Mouse (Mus musculus) neural tube, embryonic 12.5 days (tissue): Measurements from ENCODE around the gene Slc7a10. TPM values are rescaled to one million over a fixed set of nuclear protein-coding genes. Genes with fewer than 3 reads are reported as not detected.
A peak's percentile ranks its signal among the peaks of the same experiment; 100 is the strongest.
"Not testable (repeated sequence)": the region's sequence is repeated elsewhere in the genome, so short reads cannot be mapped to it uniquely, and the experiment has no call there.

Experiments
- ATAC-seq: fragments of 200-750 bp; cut with Nextera tagmentation; 2 replicates; pipeline ENCODE4 v1.8.0; 2017; ENCODE audit warnings: low read depth, mild to moderate bottlenecking, moderate TSS enrichment, moderate library complexity; ENCODE audit not compliant: low FRiP score
- H3K27ac ChIP-seq: fragments of 300-500 bp; sonication (generic); 2 replicates; pipeline ENCODE4 v1.5.1; 2016
- H3K27me3 ChIP-seq: fragments of 300-500 bp; sonication (generic); replicated peaks from 2 replicates; pipeline ENCODE4 v1.6.1; 2016; ENCODE audit warnings: mild to moderate bottlenecking
- H3K36me3 ChIP-seq: fragments of 300-500 bp; sonication (generic); 2 replicates; pipeline ENCODE4 v1.6.1; 2016; ENCODE audit warnings: mild to moderate bottlenecking
- H3K4me1 ChIP-seq: fragments of 300-500 bp; sonication (generic); 2 replicates; pipeline ENCODE4 v1.6.1; 2016
- H3K4me2 ChIP-seq: fragments of 300-500 bp; sonication (generic); replicated peaks from 2 replicates; pipeline ENCODE4 v1.6.1; 2016; ENCODE audit warnings: mild to moderate bottlenecking
- H3K4me3 ChIP-seq: fragments of 300-500 bp; sonication (generic); 2 replicates; pipeline ENCODE4 v1.5.1; 2016
- H3K9ac ChIP-seq: fragments of 300-500 bp; sonication (generic); 2 replicates; pipeline ENCODE4 v1.6.1; 2016; ENCODE audit warnings: mild to moderate bottlenecking
- H3K9me3 ChIP-seq: fragments of 300-500 bp; sonication (generic); 2 replicates; pipeline ENCODE4 v1.6.1; 2016; ENCODE audit warnings: mild to moderate bottlenecking
- WGBS: fragments of 180-500 bp; shearing (Covaris S2); methylation state at CpG from one replicate; pipeline ENCODE4 v1.1.7; 2016; 5-methylcytosine and 5-hydroxymethylcytosine counted together
- polyA plus RNA-seq: library from polyadenylated mRNA; unstranded; fragments of >200 nt; fragmentation: Nextera tagmentation; extraction: Ambion mirVana; gene quantifications from 2 replicates; pipeline ENCODE4 v1.2.1, GENCODE M21; 2016

The Slc7a10 gene
- polyA plus RNA-seq, 1 experiment from 2014 or later = 1.7 TPM

DNA sequence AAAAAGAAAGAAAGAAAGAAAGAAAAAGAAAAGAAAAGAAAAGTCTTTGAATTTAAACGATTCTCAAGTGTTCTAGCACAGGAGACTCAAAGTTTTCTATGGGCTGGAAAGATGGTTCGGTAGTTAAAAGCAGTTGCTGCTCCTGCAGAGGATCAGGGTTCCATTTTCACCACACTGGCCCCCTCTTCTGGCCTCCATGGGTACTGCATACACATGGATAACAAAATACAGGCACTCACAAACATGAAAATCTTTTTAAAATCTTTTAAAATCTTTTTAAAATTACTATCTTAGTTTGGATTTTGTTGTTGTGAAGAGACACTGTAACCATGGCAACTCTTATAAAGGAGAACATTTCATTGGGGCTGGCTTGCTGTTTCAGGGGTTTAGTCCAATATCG lies 44.1 kb downstream of the Slc7a10 start:
- Histone ChIP-seq H3K4me2 (no peak overlapping the region), H3K27me3 (no peaks in the 10 kb centered on the region), H3K27ac (no peak overlapping the region), H3K4me3 (no peak overlapping the region), H3K4me1 (peaks cover under 1% of the 10 kb centered on the region; the same call in 1 of the 2 replicates), H3K9ac (no peak overlapping the region), H3K36me3 (no peaks in the 10 kb centered on the region), H3K9me3 (no peaks in the 10 kb centered on the region)
- ATAC-seq = no peak
- 63% methylated on average over 3 of the region's 3 CpGs for WGBS

GRCm38 (mm10) chr7:35232796-35233455 lies 46.7 kb downstream of the Slc7a10 start:
- no peak for ATAC-seq
- Histone ChIP-seq H3K9me3 (no peaks in the 10 kb centered on the region), H3K9ac (no peak overlapping the region), H3K27ac (no peak overlapping the region), H3K27me3 (no peaks in the 10 kb centered on the region), H3K4me3 (no peak overlapping the region), H3K36me3 (no peaks in the 10 kb centered on the region), H3K4me1 (peaks cover 6% of the 10 kb centered on the region; the same call in 1 of the 2 replicates), H3K4me2 (no peak overlapping the region)
- WGBS = 33% methylated on average over 13 of the region's 13 CpGs

DNA sequence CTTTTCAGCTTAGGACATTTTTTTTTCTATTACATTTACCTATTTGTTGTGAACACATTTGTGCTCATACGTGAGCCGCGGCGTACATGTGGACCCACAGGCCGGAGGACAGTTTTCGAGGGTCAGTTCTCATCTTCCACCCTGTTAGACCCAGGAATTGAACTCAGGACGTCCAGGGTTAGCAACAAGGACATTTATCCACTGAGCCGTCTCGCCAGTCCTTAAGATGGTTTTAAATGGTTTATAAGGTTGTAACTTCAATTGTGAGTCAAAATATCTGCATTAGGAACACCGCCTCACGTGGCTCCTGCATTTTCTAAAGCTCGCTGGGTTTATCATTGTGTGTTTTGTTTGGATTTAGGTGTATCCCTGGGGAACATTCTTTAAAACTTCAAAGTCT lies 47.7 kb downstream of the Slc7a10 start:
- Histone ChIP-seq H3K4me3 (peak overlapping the region; percentile 49), H3K4me2 (peak overlapping the region; percentile 52), H3K36me3 (no peaks in the 10 kb centered on the region), H3K4me1 (peaks cover 6% of the 10 kb centered on the region; the same call in 1 of the 2 replicates), H3K9me3 (no peaks in the 10 kb centered on the region), H3K27me3 (no peaks in the 10 kb centered on the region), H3K27ac (peak overlapping the region; percentile 53), H3K9ac (peak overlapping the region; percentile 51; the same call in 1 of the 2 replicates)
- 43% methylated on average over 12 of the region's 12 CpGs for WGBS
- ATAC-seq = no peak

- peaks cover 6% of the 10 kb centered on the region; the same call in 1 of the 2 replicates for H3K4me1 ChIP-seq
- peak overlapping the region; percentile 55 for H3K9ac ChIP-seq
- H3K4me2 ChIP-seq = peak overlapping the region; percentile 62
- H3K4me3 ChIP-seq = peak overlapping the region; percentile 55
- no peaks in the 10 kb centered on the region for H3K36me3 ChIP-seq
- WGBS = under 1% methylated on average over 45 of the region's 45 CpGs
- peak overlapping the region; percentile 74 for H3K27ac ChIP-seq
- peak; percentile 95 for ATAC-seq
- H3K27me3 ChIP-seq = no peaks in the 10 kb centered on the region
- H3K9me3 ChIP-seq = no peaks in the 10 kb centered on the region
Measured at GRCm38 (mm10) chr7:35234361-35235245, 48.4 kb downstream of the Slc7a10 start.

DNA sequence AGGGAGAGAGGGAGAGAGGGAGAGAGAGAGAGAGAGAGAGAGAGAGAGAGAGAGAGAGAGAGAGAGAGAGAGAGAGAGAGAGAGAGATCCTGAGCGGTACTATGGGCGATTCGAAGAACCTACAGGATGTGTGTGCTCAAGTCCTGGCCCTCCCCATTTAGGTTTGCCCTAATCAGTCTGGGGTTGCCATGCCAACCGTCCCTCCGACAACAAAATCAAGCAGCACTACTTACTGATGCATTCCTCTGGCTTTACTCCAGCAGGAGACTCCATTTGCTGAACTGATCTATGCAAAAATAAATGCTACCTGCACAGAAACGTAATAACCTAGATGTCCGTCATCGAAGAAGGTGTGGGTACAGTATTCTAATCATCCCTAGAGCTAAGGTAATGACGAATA lies 49.1 kb downstream of the Slc7a10 start:
- Histone ChIP-seq H3K4me2 (peak overlapping the region; percentile 62), H3K27ac (no peak overlapping the region; the same call in 1 of the 2 replicates), H3K27me3 (no peaks in the 10 kb centered on the region), H3K4me1 (peaks cover 6% of the 10 kb centered on the region; the same call in 1 of the 2 replicates), H3K9ac (peak overlapping the region; percentile 55), H3K4me3 (peak overlapping the region; percentile 55), H3K9me3 (no peaks in the 10 kb centered on the region), H3K36me3 (no peaks in the 10 kb centered on the region)
- ATAC-seq = peak; percentile 80
- WGBS = 18% methylated on average over 9 of the region's 9 CpGs

DNA sequence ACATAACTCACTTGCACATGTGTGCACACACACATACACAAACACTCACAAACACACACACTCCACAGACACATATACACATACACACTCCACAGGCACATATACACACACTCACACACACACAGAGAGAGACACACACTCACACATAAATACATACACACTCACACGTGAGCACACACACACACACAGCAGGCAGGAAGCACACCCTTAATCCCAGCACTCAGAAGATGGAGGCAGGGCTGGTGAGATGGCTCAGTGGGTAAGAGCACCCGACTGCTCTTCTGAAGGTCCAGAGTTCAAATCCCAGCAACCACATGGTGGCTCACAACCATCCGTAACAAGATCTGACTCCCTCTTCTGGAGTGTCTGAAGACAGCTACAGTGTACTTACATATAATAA lies 51.8 kb downstream of the Slc7a10 start:
- 69% methylated on average over 3 of the region's 3 CpGs for WGBS

More for the DNA sequence above, 51.8 kb downstream of the Slc7a10 start:
- H3K36me3 ChIP-seq, H3K27me3 ChIP-seq, H3K4me2 ChIP-seq, H3K4me1 ChIP-seq, H3K4me3 ChIP-seq, H3K9me3 ChIP-seq, H3K27ac ChIP-seq, H3K9ac ChIP-seq, ATAC-seq: not testable (repeated sequence)

Other genes with a start within 250 kb of the Slc7a10 start
- 48.4 and 50.9 TPM in 2 replicates for gene Cebpg, start 129.8 kb upstream of the Slc7a10 start, polyA plus RNA-seq
- 0.68 and 0.74 TPM in 2 replicates for gene Cebpa, start 67.1 kb upstream of the Slc7a10 start, polyA plus RNA-seq
- 23.2 and 24.6 TPM in 2 replicates for gene Lrp3, start 29.1 kb downstream of the Slc7a10 start, polyA plus RNA-seq
- gene Gpatch1, start 132.1 kb downstream of the Slc7a10 start, polyA plus RNA-seq = 20.0 and 20.3 TPM in 2 replicates
- 3.7 TPM in 2 replicates for gene Rhpn2, start 147.8 kb downstream of the Slc7a10 start, polyA plus RNA-seq
- gene Faap24, start 210.5 kb downstream of the Slc7a10 start, polyA plus RNA-seq = 21.0 and 24.2 TPM in 2 replicates
- 39.9 and 40.8 TPM in 2 replicates for gene Cep89, start 210.7 kb downstream of the Slc7a10 start, polyA plus RNA-seq